Mouse (Mus musculus) lung, postnatal 0 days (tissue): ENCODE results near the gene Wfikkn1. TPM values are rescaled to one million over a fixed set of nuclear protein-coding genes. Genes with fewer than 3 reads are reported as not detected.

Source experiments
- ATAC-seq: fragments of 200-750 bp; cut with Nextera tagmentation; 2 replicates; pipeline ENCODE4 v1.8.0; 2017; ENCODE audit warnings: moderate library complexity
- DNase-seq: peaks from one replicate; pipeline ENCODE4 v3.0.0-alpha.2; 2016; ENCODE audit warnings: low spot score
- H3K27ac ChIP-seq: fragments of 300-500 bp; sonication (generic); 2 replicates; pipeline ENCODE4 v1.5.1; 2014; ENCODE audit warnings: antibody characterized with exemption, mild to moderate bottlenecking, low read length, mixed read lengths
- H3K27me3 ChIP-seq: fragments of 300-500 bp; sonication (generic); replicated peaks from 2 replicates; pipeline ENCODE4 v1.6.1; 2014; ENCODE audit warnings: low read length, mixed read lengths; ENCODE audit not compliant: insufficient read depth
- H3K36me3 ChIP-seq: fragments of 300-500 bp; sonication (generic); 2 replicates; pipeline ENCODE4 v1.6.1; 2014; ENCODE audit warnings: low read length, mixed read lengths; ENCODE audit not compliant: insufficient read depth
- H3K4me1 ChIP-seq: fragments of 300-500 bp; sonication (generic); 2 replicates; pipeline ENCODE4 v1.6.1; 2014; ENCODE audit warnings: antibody characterized with exemption, low read depth, low read length, mixed read lengths; ENCODE audit not compliant: insufficient read depth
- H3K4me2 ChIP-seq: fragments of 300-500 bp; sonication (generic); replicated peaks from 2 replicates; pipeline ENCODE4 v1.6.1; 2014; ENCODE audit warnings: low read depth, mild to moderate bottlenecking, low read length, moderate library complexity, mixed read lengths
- H3K4me3 ChIP-seq: fragments of 300-500 bp; sonication (generic); 2 replicates; pipeline ENCODE4 v1.5.1; 2014; ENCODE audit warnings: low read depth, low read length
- H3K9ac ChIP-seq: fragments of 300-500 bp; sonication (generic); replicated peaks from 2 replicates; pipeline ENCODE4 v1.6.1; 2014; ENCODE audit warnings: low read depth, mild to moderate bottlenecking
- H3K9me3 ChIP-seq: fragments of 300-500 bp; sonication (generic); 2 replicates; pipeline ENCODE4 v1.6.1; 2016; ENCODE audit warnings: low read length, mixed read lengths
- CTCF ChIP-seq: IDR thresholded peaks from 2 replicates; pipeline ENCODE4 v1.5.1; 2016; ENCODE audit warnings: antibody characterized with exemption, mild to moderate bottlenecking
- EP300 ChIP-seq: IDR thresholded peaks from 2 replicates; pipeline ENCODE4 v1.6.1; 2016; ENCODE audit warnings: antibody characterized with exemption, mild to moderate bottlenecking, control low read depth
- WGBS: fragments of 180-500 bp; shearing (Covaris S2); extraction: QIAGEN DNeasy Blood & Tissue Kit; methylation state at CpG from one replicate; pipeline ENCODE4 v1.1.7; 2014; 5-methylcytosine and 5-hydroxymethylcytosine counted together
- polyA plus RNA-seq: library from polyadenylated mRNA; unstranded; fragments of >200 nt; fragmentation: Nextera tagmentation; extraction: Ambion mirVana; gene quantifications from 2 replicates; pipeline ENCODE4 v1.2.1, GENCODE M21; 2015

Wfikkn1 gene
- polyA plus RNA-seq, 1 experiment from 2014 or later: 0.26 TPM

DNA sequence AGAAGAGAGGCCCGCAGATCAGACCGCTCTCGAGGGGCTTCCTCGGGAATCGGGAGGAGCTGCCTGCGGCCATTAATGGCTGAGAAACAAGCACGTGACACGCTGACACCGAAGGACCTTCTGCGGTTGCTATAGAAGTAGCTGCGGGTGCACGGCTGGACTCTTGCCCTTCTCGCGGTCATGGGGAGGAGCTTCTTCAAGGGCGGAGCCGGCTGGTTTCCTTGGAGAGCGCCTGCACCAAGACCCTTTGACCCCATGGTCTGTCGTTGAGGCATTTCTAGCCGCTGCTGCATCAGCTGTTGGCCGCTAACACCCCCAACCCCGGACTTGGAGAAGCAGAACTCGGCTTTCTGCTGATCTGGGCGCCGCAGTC is 47.4 kb downstream of the Wfikkn1 start, which contains the start of gene Stub1:
TSS of gene Stub1 (minus strand) at position 114 of the 373 bp plus-strand sequence.
- ATAC-seq: peak; percentile 79

DNA sequence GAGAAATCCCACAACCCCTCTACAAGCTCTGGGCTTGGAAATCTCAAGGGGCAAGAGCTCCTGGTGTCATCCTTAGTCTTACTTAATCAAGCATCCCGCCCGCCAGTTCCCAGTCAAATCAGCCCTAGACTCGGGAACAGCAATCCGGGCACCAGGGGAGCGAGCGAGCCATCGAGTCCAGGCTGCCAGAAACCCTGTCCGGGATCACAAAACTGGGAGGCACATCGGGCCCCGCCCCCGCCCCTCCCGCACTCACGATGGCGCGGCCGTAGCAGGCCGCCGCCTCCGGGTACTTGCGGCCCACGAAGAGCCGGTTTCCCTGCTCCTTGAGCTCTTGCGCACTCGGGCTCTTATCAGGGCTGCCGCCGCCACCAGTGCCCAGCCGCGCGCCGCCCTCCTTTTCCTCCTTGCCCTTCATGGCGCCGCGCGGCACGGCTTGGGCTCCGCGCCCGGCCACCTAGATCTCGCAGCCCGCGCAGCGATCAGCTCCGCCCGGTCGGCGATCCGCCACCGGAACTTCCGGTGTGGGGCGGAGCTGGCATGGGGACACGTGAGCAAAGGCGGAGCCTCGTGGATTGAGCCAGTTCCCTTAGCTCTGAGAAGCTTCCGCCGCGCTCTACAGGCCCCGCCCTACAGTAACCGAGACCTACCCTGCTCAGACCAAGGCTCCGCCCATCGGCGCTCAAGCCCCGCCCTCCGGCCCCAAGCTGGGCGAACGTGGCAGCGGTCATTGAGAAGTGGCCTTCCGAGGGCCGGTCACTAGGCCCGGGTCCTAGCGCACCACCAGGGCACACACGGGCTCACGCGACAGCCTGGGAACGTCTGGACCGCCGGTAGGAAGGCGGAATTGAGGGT is 48.0 kb downstream of the Wfikkn1 start:
- no peaks in the 10 kb centered on the region for H3K27me3 ChIP-seq
- peak overlapping the region; percentile 84 for H3K4me2 ChIP-seq
- H3K9ac ChIP-seq: peak overlapping the region; percentile 66
- ATAC-seq (peak; percentile 94), DNase-seq (peak; percentile 100)
- peak overlapping the region; percentile 98 for H3K27ac ChIP-seq
- peaks cover 45% of the 10 kb centered on the region for H3K4me1 ChIP-seq
- no peaks in the 10 kb centered on the region for H3K9me3 ChIP-seq
- peak overlapping the region; percentile 55 for H3K4me3 ChIP-seq
- WGBS: 1% methylated on average over 72 of the region's 77 CpGs
- TF ChIP-seq CTCF (peak; percentile 23; the same call in 1 of the 2 replicates), EP300 (no peak)
- H3K36me3 ChIP-seq: 0 out of 2 replicates have a peak, but pooled peaks cover 5% of the 10 kb centered on the region

More for the DNA sequence above, 47.4 kb downstream of the Wfikkn1 start, which contains the start of gene Stub1:
- DNase-seq: peak; percentile 97
- H3K9me3 ChIP-seq: no peaks in the 10 kb centered on the region
- H3K4me2 ChIP-seq: peak within 1 kb of the TSS; percentile 84
- H3K27ac ChIP-seq: peak within 1 kb of the TSS; percentile 98
- peak within 1 kb of the TSS; percentile 66 for H3K9ac ChIP-seq
- 4% methylated on average over 24 of the region's 24 CpGs for WGBS
- peaks cover 45% of the 10 kb centered on the region for H3K4me1 ChIP-seq
- H3K27me3 ChIP-seq: no peaks in the 10 kb centered on the region
- peak within 1 kb of the TSS; percentile 55 for H3K4me3 ChIP-seq
- H3K36me3 ChIP-seq: 0 out of 2 replicates have a peak, but pooled peaks cover 5% of the 10 kb centered on the region
- TF ChIP-seq EP300 (no peak), CTCF (no peak)

DNA sequence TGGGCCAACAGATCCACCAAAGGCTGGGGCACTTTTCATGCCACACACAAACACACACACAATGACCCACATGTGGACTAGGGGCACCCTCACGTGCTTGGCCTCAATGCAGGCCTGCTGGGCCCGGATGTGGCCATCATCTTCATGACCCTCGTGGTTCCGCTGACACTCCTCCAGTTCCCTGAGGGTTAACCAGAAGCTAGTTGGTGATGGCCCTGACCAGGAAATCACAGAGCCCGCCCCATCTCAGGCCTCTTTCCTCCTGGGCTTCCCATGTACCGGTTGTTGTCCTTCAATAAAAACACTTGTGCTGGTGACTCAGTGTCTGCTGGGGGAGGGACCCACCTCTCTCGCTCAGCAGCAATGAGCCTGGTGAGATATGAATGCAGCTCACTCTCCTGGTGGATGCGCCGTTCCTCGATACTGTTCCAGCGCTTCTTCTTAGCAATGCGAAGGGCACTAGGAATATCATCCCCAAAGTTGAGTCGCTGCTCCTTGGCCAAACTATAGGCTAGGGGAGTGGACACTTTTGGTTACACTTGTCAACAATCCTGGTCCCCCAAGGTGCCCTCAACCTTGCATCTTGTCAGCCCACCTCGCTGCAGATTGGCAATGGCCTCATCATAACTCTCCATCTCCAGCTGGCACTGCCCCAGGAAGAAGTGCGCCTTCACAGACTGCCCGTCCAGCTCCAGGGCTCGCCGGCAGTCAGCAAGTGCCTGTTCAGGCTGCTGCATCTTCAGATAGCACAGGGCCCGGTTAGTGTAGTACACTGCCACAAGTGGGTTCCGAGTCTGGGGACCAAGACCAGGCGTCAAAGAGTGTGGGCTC is 49.0 kb downstream of the Wfikkn1 start:
- DNase-seq: no peak
- WGBS: 44% methylated on average over 21 of the region's 21 CpGs
- Histone ChIP-seq H3K36me3 (0 out of 2 replicates have a peak, but pooled peaks cover 11% of the 10 kb centered on the region), H3K4me1 (peaks cover 37% of the 10 kb centered on the region), H3K4me2 (peak overlapping the region; percentile 84), H3K9me3 (no peaks in the 10 kb centered on the region), H3K27ac (peak overlapping the region; percentile 82), H3K4me3 (peak overlapping the region; percentile 55), H3K9ac (peak overlapping the region; percentile 66), H3K27me3 (no peaks in the 10 kb centered on the region)
- ATAC-seq: no peak
- TF ChIP-seq CTCF (no peak), EP300 (no peak)

DNA sequence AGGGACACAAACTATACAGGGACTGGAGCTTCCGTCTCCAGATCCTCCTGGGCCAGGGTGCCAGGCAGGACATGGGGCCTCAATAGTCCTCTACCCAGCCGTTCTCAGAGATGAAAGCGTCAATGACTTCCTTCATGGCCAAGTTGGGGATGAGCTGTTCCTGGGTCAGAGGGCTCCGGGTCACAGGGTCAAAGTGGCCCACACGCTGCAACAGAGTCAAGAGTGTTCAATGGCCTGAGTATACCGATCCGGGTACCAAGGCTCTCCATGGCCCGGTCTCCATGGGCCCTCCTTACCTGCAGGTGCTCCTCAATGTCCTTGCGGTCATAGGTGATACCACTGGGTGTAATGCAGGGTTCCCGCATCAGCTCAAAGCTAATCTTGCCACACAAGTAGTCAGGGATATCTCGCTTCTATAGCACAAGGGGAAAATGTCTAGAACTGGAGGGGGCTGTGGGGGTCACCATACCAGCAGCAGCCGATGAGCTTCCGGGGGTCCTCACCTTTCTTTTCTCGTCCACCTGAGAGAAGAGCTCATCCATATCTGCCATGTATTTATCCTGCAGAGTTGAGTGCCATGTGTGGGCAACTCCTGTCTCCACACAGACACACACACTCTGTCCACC is 49.7 kb downstream of the Wfikkn1 start:
- H3K4me3 ChIP-seq: no peak overlapping the region

DNA sequence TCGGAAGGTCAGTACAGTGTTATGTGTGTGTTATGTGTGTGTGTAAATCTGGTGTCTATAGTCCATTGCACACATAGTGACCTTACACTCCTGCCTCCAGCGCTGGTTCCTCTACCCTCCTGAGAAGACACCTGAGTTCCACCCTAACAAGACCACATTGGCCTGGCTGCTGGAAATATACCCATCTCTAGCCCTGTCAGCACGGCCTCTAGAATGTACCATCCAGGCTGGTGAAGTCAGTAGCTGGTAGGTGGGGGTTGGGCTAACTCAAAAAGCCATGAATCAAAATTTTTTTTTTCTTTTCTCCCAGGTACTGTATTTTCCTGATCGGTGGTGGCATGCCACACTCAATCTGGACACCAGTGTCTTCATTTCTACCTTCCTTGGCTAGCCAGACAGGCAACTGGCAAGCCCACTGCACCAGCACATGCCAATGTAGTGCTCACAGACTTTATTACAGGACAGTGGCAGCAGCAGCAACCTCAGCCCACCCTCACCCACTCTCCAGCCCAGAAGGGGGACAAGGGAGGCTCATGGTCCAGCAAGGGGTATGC is 50.4 kb downstream of the Wfikkn1 start:
- 0 out of 2 replicates have a peak, but pooled peaks cover 11% of the 10 kb centered on the region for H3K36me3 ChIP-seq
- no peak for TF ChIP-seq CTCF
- TF ChIP-seq EP300: no peak
- H3K4me1 ChIP-seq: peaks cover 35% of the 10 kb centered on the region
- no peaks in the 10 kb centered on the region for H3K9me3 ChIP-seq
- no peaks in the 10 kb centered on the region for H3K27me3 ChIP-seq
- ATAC-seq (no peak), DNase-seq (no peak)
- no peak overlapping the region for H3K9ac ChIP-seq
- H3K4me3 ChIP-seq: no peak overlapping the region
- 83% methylated on average over 4 of the region's 4 CpGs for WGBS
- no peak overlapping the region for H3K27ac ChIP-seq
- H3K4me2 ChIP-seq: 0 out of 2 replicates have a peak overlapping the region, but pooled peaks have one; percentile 85

More for the DNA sequence above, 49.7 kb downstream of the Wfikkn1 start:
- TF ChIP-seq CTCF (no peak), EP300 (no peak)
- WGBS: 85% methylated on average over 14 of the region's 14 CpGs
- Histone ChIP-seq H3K9me3 (no peaks in the 10 kb centered on the region), H3K27ac (no peak overlapping the region), H3K9ac (no peak overlapping the region), H3K27me3 (no peaks in the 10 kb centered on the region), H3K4me2 (no peak overlapping the region; the same call in 1 of the 2 replicates), H3K4me1 (peaks cover 35% of the 10 kb centered on the region), H3K36me3 (0 out of 2 replicates have a peak, but pooled peaks cover 11% of the 10 kb centered on the region)
- ATAC-seq (no peak), DNase-seq (no peak)
